Mouse (Mus musculus) erythroblast, embryonic 14.5 days (primary cell): ENCODE data around the gene Cgref1.

ENCODE experiments used
- GATA1 ChIP-seq: IDR thresholded peaks from 2 replicates; pipeline ENCODE4 v1.6.1; 2012; ENCODE audit warnings: low read length, inconsistent platforms, mixed read lengths
- TAL1 ChIP-seq: IDR thresholded peaks from 3 replicates; pipeline ENCODE4 v1.6.1; 2012; ENCODE audit warnings: low read length, inconsistent platforms, mixed read lengths

GRCm38 (mm10) chr5:30890375-30890774 lies 55.0 kb downstream of the Cgref1 start:
- TF ChIP-seq GATA1 (no peak), TAL1 (no peak)
